Mouse (Mus musculus) cortical plate, adult 2 months (tissue): ENCODE results near the gene Erf. TPM values are rescaled to one million over a fixed set of nuclear protein-coding genes. Genes with fewer than 3 reads are reported as not detected.

Experiments
- H3K27ac ChIP-seq: fragments of 200-500 bp; 2 replicates; pipeline ENCODE4 v1.5.1; 2012; ENCODE audit warnings: low read length, control low read depth, inconsistent platforms; ENCODE audit not compliant: insufficient read depth
- H3K4me1 ChIP-seq: fragments of 200-500 bp; 2 replicates; pipeline ENCODE4 v1.6.1; 2011; ENCODE audit warnings: low read length; ENCODE audit not compliant: control insufficient read depth, insufficient read depth
- H3K4me3 ChIP-seq: fragments of 200-500 bp; 2 replicates; pipeline ENCODE4 v1.5.1; 2011; ENCODE audit warnings: mild to moderate bottlenecking, low read length, control low read depth; ENCODE audit not compliant: insufficient read depth
- CTCF ChIP-seq: fragments of 200-500 bp; IDR thresholded peaks from 2 replicates; pipeline ENCODE4 v1.5.1; 2011; ENCODE audit warnings: mild to moderate bottlenecking, control low read depth, low read length; ENCODE audit not compliant: insufficient read depth; ENCODE audit errors: extremely low read depth
- POLR2A ChIP-seq: fragments of 200-500 bp; IDR thresholded peaks from 2 replicates; pipeline ENCODE4 v1.6.1; 2011; ENCODE audit warnings: mild to moderate bottlenecking, low read length, control low read depth; ENCODE audit not compliant: insufficient read depth; ENCODE audit errors: extremely low read depth
- polyA plus RNA-seq: library from polyadenylated mRNA; depleted of rRNA; stranded (reverse); fragments of >200 nt; gene quantifications from 2 replicates; pipeline ENCODE4 v1.2.3, GENCODE M21; 2012

Gene Erf
- polyA plus RNA-seq, 1 experiment = 48.6 TPM

DNA sequence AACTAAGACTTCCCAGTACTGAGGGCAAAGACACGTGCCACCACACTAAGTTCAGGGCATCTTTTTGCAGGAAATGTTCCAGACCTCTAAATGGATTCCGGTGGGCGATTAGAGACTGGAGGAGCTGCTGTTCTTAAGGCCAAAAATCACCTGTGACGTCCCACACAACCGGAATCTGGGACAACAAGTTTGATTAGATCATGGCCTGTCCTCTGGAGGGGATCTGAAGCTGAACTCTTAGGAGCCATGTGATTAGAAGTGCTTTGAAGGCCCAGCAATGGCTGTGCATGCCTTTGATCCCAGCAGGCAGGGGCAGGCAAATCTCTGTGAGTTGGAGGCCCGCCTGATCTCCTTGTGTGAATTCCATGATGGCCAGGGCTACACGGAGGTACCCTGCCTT lies 9.9 kb downstream of the Erf start:
- no peak for TF ChIP-seq POLR2A
- no peak for TF ChIP-seq CTCF
- H3K27ac ChIP-seq = 0 out of 2 replicates have a peak overlapping the region, but pooled peaks have one; percentile 9
- H3K4me3 ChIP-seq = no peak overlapping the region
- peaks cover 7% of the 10 kb centered on the region; the same call in 1 of the 2 replicates for H3K4me1 ChIP-seq

DNA sequence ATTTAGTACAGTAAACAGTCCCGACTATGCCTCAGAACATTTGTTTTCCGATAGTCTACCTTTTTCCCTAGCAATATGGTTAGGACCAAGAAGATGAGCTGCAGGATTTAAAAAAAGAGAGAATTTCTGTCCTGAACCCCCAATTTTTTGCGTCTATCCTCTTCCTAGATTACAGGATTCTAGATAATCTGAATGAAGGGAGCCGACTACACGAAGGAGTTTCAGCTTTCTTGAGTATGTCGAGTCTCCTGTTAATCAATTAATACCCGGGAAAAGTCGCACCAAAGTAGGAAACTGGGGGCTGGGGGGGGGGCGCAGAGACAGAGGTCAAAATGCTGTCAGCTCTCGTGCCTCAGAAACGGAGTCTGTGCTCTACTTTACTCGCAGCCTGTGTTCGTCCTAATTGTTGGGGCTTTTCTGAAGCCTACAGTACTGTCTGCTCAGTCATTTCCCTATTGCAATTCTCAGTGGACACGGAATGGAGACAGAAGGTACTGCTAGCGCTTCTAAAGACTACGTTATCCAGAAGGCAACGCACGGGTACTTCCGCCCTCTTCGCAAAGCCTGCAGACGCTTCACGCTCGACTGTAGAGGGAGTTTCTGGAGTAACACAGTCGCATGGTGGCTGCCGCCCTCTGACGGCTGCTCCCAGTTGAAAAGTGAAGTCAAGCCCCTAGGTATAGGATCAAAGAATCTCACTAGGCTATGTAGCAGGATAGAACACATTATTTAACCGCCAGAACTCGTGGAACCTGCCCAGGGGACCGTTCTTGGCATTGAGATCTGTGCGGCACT lies 11.5 kb downstream of the Erf start:
- TF ChIP-seq POLR2A (peak; percentile 89), CTCF (peak; percentile 59)
- Histone ChIP-seq H3K4me3 (peak overlapping the region; percentile 36; the same call in 1 of the 2 replicates), H3K4me1 (peaks cover 6% of the 10 kb centered on the region; the same call in 1 of the 2 replicates), H3K27ac (peak overlapping the region; percentile 83)

DNA sequence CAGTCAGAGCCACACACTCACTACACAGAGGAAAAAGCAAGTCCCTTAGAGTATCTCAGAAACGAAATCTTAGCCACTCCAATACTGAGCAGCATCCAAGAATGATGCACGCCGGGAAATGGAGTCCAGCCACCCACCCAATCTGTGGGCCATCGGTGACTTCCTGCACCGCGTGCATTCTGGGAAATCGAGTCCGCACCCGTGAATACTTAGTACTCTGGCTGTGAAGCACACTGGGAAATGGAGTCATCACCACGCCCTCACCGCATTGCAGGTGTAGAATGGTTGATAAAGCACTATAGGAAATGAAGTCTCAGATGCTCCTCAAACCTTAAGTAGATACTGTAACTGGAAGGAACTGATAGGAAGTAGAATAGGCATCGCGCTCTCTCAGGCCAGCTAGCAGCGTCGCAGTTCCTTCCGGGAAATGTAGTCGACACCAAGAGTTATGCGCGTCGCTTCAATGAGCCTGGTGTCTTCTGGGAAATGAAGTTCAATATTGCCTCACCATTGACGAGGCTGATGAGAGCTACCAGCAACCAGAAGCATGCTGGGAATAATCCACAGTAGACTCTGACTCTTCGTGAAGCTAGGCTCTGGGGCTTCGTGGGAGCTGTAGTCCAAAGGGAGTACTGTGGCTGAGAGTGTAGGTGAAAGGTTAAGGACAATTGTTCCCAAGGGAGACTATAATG lies 12.4 kb downstream of the Erf start:
- no peak for TF ChIP-seq CTCF
- TF ChIP-seq POLR2A = peak; percentile 93
- peak overlapping the region; percentile 36 for H3K4me3 ChIP-seq
- peak overlapping the region; percentile 85 for H3K27ac ChIP-seq
- peaks cover 6% of the 10 kb centered on the region; the same call in 1 of the 2 replicates for H3K4me1 ChIP-seq

DNA sequence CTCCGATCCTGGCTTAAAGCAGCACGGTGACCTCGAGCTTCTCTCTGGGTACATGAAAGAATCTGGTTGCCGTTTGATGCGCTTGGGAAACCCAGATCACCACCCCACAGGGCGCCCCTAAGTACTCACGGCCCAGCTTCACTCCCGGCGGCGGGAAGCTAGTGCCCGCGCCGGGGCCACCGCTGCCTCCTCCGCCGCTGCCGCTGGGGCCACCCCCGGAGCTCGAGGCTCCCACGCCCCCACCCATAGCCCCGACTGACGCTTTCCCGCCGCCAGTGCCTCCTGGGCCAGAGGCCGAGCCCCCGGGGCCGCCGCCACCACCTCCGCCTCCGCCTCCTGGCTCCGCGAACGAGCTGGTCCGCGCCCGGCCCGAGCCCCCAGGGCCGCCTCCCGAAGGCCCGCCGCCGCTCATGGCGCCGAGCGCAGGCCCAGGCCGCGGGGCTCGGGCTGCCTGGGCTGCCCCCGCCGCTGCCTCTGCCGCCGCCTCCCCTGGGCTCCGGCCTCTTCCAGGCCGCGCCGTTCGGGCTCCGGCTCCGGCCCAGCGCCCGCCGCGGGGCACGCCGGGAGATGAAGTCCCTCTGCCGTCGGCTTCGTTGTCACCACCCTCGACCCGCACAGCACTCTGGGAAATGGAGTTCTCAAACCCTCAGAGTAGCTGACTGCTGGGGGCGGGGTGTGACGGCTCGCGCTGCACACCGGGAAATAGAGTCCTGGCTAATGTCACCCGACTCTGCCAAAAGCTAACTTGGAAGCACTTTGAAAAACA lies 13.1 kb downstream of the Erf start, which contains the start of gene Gsk3a:
Gsk3a (minus strand) TSS at position 603 of the 766 bp plus-strand sequence.
- peaks cover 4% of the 10 kb centered on the region; the same call in 1 of the 2 replicates for H3K4me1 ChIP-seq
- H3K27ac ChIP-seq = peak within 1 kb of the TSS; percentile 85
- peak within 1 kb of the TSS; percentile 36 for H3K4me3 ChIP-seq
- TF ChIP-seq CTCF = no peak
- peak; percentile 60; the same call in 1 of the 2 replicates for TF ChIP-seq POLR2A

DNA sequence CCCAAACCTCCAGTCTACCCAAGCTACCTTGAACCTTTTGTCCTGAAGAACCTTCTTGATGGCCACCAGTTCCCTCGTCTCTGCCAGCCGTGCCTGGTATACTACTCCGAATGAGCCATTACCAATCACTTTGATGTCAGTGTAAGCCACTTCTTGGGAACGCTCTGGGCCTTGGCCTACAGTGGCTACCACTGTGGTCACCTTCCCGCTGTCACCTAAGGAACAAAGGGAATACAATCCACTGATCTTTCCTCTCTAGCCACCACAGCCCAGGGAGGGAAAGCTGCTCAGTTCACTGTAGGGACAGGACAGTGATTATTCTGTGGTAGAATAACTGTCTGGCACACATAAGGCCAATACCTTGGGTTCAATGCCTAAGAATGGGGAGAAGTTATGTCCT lies 15.0 kb downstream of the Erf start:
- Histone ChIP-seq H3K27ac (no peak overlapping the region), H3K4me3 (no peak overlapping the region), H3K4me1 (peaks cover 4% of the 10 kb centered on the region; the same call in 1 of the 2 replicates)
- no peak for TF ChIP-seq CTCF
- TF ChIP-seq POLR2A = no peak

DNA sequence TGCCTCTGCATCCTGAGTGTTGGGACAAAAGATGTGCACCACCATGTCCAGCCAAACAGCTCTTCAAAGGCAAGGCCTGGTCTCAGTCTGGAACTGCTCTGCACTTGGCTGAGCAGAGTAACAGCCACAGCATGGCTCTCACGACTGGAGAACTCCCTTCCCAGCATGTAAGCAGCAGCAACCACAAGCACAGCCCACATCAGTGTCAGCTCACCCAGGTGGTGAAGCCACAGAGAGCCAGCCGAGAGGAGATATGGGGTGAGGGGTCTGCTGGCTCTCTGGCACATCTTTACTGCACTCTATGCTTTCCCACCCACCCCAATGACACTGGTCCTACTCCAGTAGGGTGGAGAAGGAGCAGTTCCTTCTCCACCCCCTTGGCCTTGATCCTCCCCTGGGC lies 17.5 kb downstream of the Erf start:
- no peak for TF ChIP-seq POLR2A
- Histone ChIP-seq H3K4me1 (peaks cover 4% of the 10 kb centered on the region; the same call in 1 of the 2 replicates), H3K4me3 (no peak overlapping the region), H3K27ac (no peak overlapping the region)

DNA sequence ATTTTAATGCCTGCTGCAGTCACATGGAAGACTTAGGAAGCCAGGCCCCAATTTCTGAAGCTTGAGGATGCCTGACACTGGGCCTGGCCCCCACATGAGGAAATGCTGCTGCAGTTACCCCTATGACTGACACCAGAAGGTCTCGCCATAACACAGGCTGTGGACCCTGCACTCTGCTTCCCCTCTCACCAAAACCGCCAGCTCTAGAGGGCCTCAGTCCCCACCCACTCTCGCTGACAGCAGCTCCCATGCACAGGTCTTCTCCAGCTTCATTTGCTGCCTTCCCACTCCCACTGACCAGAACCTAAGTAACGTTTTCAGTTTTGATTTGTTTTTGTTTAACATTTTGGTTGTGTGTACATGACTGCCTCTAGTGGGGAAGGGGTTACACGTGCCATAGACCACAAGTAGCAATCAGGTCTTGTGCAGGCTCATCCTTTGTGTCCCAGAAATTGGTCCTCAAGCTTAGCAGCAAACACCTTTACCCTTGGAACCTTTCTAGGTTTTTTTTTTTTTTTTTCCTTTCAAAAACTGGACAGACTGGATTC lies 18.4 kb downstream of the Erf start:
- TF ChIP-seq CTCF (no peak), POLR2A (no peak)
- Histone ChIP-seq H3K4me1 (peaks cover 7% of the 10 kb centered on the region; the same call in 1 of the 2 replicates), H3K4me3 (no peak overlapping the region), H3K27ac (no peak overlapping the region)

DNA sequence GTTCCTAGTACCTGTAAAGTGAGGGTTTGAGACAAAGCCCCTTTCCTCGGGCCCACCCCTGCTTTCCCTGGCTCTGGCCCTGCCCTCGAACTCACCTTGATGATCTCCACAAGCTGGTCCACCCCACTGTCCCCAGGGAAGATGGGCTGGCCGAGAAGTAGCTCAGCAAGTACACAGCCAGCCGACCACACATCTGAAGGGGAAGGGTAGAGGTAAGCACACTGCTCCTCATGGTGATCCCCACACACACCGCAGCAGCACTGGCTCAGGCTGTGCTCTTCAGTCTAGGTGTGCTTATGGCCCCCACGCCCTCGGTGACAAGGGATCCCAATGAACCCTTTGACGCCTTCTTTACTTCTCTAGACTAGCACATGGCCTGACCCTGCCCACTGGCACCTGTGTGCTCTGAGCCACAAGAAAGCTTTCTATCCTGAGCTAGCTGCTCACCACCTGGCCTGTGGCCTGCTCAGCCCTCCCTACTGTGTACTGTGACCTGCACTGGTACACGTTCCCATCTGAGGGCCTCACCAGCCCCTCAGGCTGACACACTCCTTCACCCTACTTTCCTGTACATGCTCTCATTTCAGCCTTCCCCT lies 19.8 kb downstream of the Erf start:
- no peak for TF ChIP-seq CTCF
- no peak for TF ChIP-seq POLR2A

More for the DNA sequence above, 19.8 kb downstream of the Erf start:
- Histone ChIP-seq H3K4me3 (no peak overlapping the region), H3K27ac (no peak overlapping the region), H3K4me1 (peaks cover 3% of the 10 kb centered on the region; the same call in 1 of the 2 replicates)
